Mouse (Mus musculus): ENCODE measurements around the gene Atxn7l3b.

Atxn7l3b gene

GRCm38 (mm10) chr10:112876655-112877393, 52.0 kb downstream of the Atxn7l3b start:
- no peak for DNase-seq (ENCODE audit: low spot score)
